Mouse (Mus musculus): ENCODE data around the gene Timeless.

DNA sequence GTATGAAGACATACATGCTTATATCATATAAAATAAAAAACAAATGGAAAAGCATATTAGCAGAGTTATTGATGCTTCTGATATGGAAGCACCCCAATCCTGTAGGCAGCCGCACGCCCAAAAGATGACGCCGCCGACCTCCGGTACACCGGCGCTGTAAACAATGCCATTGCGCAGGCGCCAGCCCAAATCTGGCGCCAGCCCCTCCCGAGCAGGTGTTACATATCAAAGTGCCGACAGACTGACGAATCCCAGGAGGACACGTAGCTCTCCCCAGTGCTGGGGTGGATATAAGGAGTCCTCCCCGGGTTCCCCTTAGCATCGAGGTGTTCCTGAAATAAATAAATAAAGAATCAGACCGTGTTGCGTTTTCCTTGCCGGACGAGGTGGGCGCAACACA is 30.4 kb downstream of the Timeless start:
- TF ChIP-seq ZC3H11A (IDR thresholded peaks at IDR 0.05; ENCODE audit: borderline replicate concordance, low read depth, low read length) (no peak), HCFC1 (IDR thresholded peaks at IDR 0.05; ENCODE audit: borderline replicate concordance, insufficient read depth, low read length) (no peak), ZNF384 (IDR thresholded peaks at IDR 0.05; ENCODE audit: low read depth, low read length) (no peak), MAFK (IDR thresholded peaks at IDR 0.05; ENCODE audit: insufficient read depth, low read depth, low read length) (no peak), CHD2 (IDR thresholded peaks at IDR 0.05; ENCODE audit: low read depth, low read length) (no peak)
